Mouse (Mus musculus): ENCODE results near the gene Naip2.
"Not testable (repeated sequence)": the region's sequence is repeated elsewhere in the genome, so short reads cannot be mapped to it uniquely, and the experiment has no call there.

- not testable (repeated sequence) for TF ChIP-seq CTCF, POLR2A (IDR thresholded peaks at IDR 0.05; ENCODE audit: insufficient read depth, low read depth, low read length)
Observed at GRCm38 (mm10) chr13:100246896-100247519, 45.1 kb upstream of the Naip2 start.

Measured in olfactory bulb, adult 2 months (tissue).